1 mouse cellular context compared by ENCODE assay signal in genomic region chr7:24533031-24533571, GRCm38 (mm10).
TF ChIP-seq lines count a peak whose summit lies in the region.

No protein-coding gene starts in this region.

TF ChIP-seq in CH12.LX, 34 proteins besides CTCF, POLR2A, EP300 and RAD21:
- no peak for TF ChIP-seq MEF2A (IDR thresholded peaks at IDR 0.05; ENCODE audit: borderline replicate concordance, low read depth, low read length)
- TF ChIP-seq ZNF384 (IDR thresholded peaks at IDR 0.05; ENCODE audit: low read depth, low read length): 0 out of 2 replicates have a peak, but pooled peaks have one; percentile 3
- no peak for TF ChIP-seq USF1 (IDR thresholded peaks at IDR 0.05; ENCODE audit: low read depth, low read length)
- no peak for TF ChIP-seq ETS1 (conservative IDR thresholded peaks at IDR 0.05; ENCODE audit: low read depth, low read length)
- TF ChIP-seq UBTF (IDR thresholded peaks at IDR 0.05; ENCODE audit: low read depth, low read length): no peak
- TF ChIP-seq BHLHE40 (IDR thresholded peaks at IDR 0.05; ENCODE audit: low read depth, low read length): no peak
